Mouse (Mus musculus) testis, adult 2 months (tissue): ENCODE measurements around the gene Gga2.

ENCODE experiments used
- CTCF ChIP-seq: fragments of 200-500 bp; IDR thresholded peaks from 2 replicates; pipeline ENCODE4 v1.5.1; 2012; ENCODE audit warnings: low read depth, mild to moderate bottlenecking, inconsistent platforms, low read length, moderate library complexity; ENCODE audit not compliant: control insufficient read depth, insufficient read depth, insufficient replicate concordance
- POLR2A ChIP-seq: fragments of 200-500 bp; IDR thresholded peaks from 2 replicates; pipeline ENCODE4 v1.6.1; 2012; ENCODE audit warnings: low read depth, mild to moderate bottlenecking, inconsistent platforms, low read length, moderate library complexity; ENCODE audit not compliant: control insufficient read depth

GRCm38 (mm10) chr7:121947513-121947912, 73.5 kb downstream of the Gga2 start:
- TF ChIP-seq CTCF = no peak
- no peak for TF ChIP-seq POLR2A
